Mouse (Mus musculus): ENCODE measurements around the gene Sertad1.

Gene Sertad1

GRCm38 (mm10) chr7:27499036-27499435, 12.3 kb downstream of the Sertad1 start, which contains the start of gene Prx:
Prx (plus strand) TSS chr7:27499324.
- no peak for ATAC-seq (ENCODE audit: low TSS enrichment)

DNA sequence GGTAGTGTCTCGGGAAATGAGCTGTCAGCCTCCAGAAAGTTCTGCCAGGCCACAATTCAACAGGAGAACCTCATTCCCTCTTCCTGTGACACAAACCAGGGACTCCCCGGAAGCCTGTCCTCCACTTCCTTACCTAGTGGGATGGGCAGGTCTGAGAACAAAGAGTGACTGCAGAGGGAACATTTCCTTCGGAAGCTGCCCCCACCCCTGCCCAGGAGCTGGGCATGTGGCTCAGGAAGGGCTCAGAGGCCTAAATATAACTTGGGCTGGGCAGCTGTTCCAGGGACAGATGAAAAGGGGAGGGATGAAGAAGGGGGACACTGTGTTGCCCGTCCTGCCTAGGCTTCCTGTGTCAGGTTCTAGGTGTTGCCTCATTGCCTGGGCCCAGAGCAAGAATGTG, 14.9 kb downstream of the Sertad1 start:
- no peak for ATAC-seq (ENCODE audit: low TSS enrichment)

- ATAC-seq (ENCODE audit: low TSS enrichment) = no peak
These were observed 20.2 kb downstream of the Sertad1 start for GRCm38 (mm10) chr7:27506765-27507370.

DNA sequence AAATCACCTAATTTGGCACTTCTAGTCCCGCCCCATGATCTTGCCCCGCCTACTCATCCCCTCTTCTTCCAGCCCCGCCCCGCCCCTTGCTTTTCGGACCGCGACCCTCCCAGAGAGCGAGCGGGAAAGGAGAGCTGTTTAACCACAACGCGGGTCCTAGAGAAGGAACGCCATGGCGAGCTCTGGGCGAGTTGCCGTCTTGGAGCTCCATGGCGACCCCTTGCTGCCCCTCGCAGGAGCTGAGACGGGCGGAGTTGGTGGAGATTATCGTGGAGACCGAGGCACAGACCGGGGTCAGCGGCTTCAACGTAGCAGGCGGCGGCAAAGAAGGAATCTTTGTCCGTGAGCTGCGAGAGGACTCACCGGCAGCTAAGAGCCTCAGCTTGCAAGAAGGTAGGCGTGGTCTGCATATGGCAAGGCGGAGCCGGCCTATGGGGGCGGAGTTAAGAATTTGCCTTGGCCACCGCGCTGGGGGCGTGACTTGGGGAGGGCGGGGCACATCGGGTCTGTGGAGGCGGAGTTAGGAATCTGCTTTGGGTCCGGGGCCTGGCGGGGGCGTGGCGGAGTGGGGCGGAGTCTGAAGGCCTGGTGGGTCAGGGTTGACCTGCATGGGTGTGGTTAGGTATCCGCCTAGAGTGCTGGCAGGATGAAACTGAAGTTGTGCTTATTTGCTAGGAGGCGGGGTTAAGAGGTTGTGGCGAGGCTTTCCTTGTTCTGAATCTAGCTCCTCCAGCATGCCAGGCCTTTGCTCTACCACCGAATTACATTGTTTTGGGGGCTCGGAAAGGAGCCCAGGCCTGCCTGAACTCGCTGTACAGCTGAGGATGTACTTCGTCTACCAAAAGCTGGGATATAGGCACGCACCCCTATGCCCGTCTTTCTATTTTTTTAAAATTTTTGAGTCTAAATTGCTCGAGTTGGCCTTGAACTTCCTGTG, 21.3 kb downstream of the Sertad1 start:
- ATAC-seq (ENCODE audit: low TSS enrichment) = peak; percentile 89

DNA sequence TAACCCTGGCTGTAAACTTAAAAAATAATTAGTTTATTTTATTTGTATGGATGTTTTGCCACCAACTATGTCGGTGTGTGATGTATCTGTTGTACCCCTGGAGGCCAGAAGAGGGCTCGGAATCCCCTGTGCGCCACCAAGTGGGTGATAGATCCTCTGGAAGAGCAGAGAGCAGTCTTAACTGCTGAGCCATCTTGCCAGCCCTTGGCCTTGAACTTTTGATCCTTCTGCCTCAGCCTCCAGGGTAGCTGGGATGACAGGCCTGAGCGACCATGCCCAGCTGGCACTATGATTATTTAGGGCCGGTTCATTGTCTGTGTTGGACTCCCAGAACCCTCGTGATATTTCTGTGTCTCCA, 21.9 kb downstream of the Sertad1 start:
- ATAC-seq (ENCODE audit: low TSS enrichment) = peak; percentile 75

GRCm38 (mm10) chr7:27510809-27511208, 24.1 kb downstream of the Sertad1 start:
- no peak for ATAC-seq (ENCODE audit: low TSS enrichment)

GRCm38 (mm10) chr7:27514961-27515360, 28.3 kb downstream of the Sertad1 start:
- no peak for ATAC-seq (ENCODE audit: low TSS enrichment)

DNA sequence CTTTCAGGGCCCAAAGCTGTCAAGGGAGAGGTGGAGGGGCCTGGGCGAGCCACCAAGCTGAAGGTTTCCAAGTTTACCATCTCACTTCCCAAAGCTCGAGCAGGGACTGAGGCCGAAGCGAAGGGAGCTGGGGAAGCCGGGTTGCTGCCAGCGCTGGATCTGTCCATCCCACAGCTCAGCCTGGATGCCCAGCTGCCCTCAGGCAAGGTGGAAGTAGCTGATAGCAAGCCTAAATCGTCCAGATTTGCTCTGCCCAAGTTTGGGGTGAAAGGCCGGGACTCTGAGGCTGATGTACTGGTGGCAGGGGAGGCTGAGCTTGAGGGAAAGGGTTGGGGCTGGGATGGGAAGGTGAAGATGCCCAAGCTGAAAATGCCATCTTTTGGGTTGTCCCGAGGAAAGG, 31.6 kb downstream of the Sertad1 start:
- ATAC-seq (ENCODE audit: low TSS enrichment) = no peak

DNA sequence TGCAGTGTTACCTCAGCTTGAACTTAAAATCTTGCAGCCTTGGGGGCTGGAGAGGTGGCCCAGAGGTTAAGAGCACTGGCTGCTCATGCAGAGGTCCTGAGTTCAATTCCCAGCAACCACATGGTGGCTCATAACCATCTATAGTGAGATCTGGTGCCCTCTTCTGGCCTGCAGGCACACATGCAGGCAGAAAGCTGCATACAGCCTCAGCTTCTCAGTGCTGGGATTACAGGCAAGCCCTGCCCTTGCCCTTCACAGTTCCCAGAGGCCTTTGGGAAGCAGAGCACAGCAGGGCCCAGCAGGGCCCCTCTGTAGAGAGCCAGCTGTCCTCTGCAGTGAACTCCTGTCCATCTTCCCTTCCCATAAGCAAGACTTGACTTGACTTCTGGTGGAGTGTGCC, 33.4 kb downstream of the Sertad1 start:
- no peak for ATAC-seq (ENCODE audit: low TSS enrichment)

DNA sequence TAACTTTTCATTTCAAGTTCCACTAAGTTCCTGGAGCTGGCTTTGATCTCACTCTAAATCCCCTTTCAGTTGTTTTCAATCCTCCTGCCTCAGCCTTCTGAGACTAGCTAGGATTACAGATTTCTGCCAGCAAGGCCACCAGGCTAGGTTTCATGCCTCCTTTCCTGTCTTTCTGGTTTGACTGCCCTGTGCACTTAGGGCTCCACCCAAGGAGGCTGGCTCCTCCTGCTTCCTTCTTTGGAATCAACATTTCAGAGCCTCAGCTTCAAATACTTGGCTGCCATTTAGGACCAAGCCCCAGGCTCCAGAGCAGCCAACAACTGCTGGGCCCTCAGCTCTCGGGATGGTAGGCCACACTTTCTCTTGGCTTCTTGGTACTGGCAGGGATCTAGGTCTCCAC, 33.9 kb downstream of the Sertad1 start:
- ATAC-seq (ENCODE audit: low TSS enrichment) = no peak

DNA sequence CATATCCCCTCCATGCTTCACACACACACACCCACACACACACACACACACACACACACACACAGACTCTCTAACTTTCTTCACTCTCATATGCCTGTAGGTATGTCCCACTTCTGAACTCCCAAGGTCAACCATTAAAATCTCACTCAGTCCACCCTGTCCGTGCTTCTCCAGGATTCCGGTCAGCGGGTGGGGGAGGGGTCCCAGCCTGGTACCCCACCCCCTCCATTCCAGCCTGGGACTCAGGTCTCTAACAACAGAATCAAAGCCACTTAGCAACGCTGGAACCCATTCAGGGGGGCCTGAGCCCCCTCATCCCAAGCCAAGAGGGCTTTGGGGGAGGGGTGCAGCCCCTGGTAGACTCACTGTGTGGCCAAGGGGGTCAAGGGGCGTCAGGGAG, 36.3 kb downstream of the Sertad1 start, which contains the start of gene Hipk4:
TSS of gene Hipk4 (plus strand) at position 301 of the 400 bp plus-strand sequence.
- ATAC-seq (ENCODE audit: low TSS enrichment) = no peak

GRCm38 (mm10) chr7:27523805-27524204, 37.1 kb downstream of the Sertad1 start:
- no peak for ATAC-seq (ENCODE audit: low TSS enrichment)

DNA sequence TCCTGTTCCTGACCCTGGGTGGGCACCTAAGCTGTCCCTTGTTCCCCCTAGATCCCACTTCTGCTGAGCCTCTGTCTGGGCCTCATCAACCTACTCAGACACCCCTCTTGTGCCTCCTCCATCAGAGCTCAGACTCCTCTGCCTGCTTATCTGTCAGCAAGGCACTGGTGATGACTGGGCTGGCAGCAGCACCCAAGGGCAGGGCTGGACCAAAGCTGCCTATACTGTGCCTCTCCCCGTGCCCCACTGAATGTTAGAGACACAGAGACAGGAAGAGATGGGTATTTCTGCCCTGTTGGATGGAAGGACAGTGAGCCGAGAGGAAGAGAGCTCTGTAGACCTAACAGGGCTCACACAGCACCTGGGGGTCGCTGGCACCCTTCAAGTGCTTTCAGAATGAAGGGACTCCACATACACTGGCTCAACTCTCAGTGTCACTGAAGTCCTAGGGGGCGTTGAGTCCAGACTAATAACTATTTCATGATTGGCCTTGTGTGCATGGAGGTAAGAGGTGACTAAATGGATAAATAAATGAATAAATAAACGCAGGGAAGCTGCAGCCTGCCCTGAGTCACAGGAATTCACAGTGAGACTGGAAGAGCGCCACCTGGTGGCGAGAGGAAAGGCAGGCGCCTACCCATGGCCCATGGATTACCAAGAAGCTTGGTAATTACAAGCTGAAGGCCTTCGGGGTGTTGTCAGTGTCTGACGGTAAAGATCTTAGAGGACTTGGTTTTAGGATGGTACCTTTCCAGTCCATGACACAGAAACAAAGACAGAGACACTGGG, 39.5 kb downstream of the Sertad1 start:
- peak; percentile 58 for ATAC-seq (ENCODE audit: low TSS enrichment)

DNA sequence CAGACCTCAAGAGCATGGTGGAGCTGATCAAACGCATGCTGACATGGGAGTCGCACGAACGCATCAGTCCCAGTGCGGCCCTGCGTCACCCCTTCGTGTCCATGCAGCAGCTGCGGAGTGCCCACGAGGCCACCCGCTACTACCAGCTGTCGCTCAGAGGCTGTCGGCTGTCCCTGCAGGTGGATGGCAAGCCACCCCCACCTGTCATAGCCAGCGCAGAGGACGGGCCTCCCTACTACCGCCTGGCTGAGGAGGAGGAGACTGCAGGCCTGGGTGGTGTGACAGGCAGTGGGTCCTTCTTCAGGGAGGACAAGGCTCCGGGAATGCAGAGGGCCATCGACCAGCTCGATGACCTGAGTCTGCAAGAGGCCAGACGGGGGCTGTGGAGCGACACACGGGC, 42.4 kb downstream of the Sertad1 start:
- ATAC-seq (ENCODE audit: low TSS enrichment) = no peak

DNA sequence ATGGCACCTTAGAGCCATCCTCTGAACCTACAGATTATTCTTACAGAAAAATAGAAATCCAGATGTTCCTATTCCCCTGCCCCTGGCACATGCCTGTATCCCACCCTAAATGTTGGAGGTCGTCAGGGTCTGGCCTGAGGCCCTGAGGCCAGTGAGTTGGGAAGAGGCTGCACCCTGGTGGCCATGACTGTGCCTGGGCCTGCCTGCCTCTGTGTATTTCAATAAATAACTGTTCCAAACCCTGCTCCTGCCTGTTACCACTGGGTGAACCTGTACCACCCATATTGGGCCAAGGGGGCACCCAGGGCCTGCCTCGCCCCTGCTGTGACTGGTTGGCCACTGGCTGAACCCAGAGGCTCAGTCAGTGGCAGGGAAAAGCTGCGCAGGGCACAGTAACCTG, 44.2 kb downstream of the Sertad1 start:
- ATAC-seq (ENCODE audit: low TSS enrichment) = no peak

DNA sequence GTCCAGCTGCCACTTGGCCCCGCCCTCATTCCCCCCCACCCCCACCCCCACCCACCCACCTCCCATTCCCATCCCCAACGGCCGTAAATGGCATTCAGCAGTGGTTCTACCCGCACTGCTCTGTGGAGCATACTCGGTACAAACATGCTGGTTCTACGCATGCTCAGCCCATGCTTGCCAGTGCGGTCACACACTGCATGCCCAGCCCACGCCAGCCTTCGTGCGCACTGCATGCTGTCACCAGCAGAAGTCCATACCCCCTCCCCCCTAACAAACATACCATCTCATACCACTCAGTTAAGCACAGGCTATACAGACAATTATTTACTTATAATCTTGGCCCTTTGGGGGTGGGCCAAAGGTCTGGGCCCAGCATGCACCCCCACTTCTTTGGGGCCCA, 45.0 kb downstream of the Sertad1 start:
- no peak for ATAC-seq (ENCODE audit: low TSS enrichment)

- ATAC-seq (ENCODE audit: low TSS enrichment) = no peak
These were observed 45.9 kb downstream of the Sertad1 start for GRCm38 (mm10) chr7:27532480-27533050.

DNA sequence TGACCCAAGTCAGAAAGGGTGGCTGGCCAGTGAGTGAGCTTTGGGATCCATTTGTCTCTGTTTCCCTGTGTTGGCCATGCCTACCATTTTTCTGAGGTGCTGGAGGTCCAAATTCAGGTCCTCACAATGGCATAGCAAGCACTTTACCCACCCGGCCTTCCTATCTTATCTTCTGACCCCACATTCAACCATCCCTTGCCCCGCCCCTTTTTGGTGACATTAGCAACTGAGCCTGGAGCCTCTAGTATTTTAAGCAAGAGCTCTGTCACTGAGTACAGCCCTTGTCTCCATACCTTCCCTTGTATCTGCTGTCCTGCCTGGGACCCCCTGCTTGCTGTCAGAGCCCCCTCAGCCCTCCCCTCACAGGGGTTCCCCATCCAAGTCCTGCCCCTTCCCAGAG, 48.7 kb downstream of the Sertad1 start:
- ATAC-seq (ENCODE audit: low TSS enrichment) = no peak

GRCm38 (mm10) chr7:27536618-27537017, 49.9 kb downstream of the Sertad1 start:
- ATAC-seq (ENCODE audit: low TSS enrichment) = no peak

- ATAC-seq (ENCODE audit: low TSS enrichment) = no peak
These were observed 51.3 kb downstream of the Sertad1 start for GRCm38 (mm10) chr7:27537998-27538397.

GRCm38 (mm10) chr7:27538797-27539196, 52.1 kb downstream of the Sertad1 start:
- ATAC-seq (ENCODE audit: low TSS enrichment) = no peak

All from frontal cortex, adult (tissue).